Mouse (Mus musculus) right cerebral cortex, postnatal 14 days (tissue): ENCODE results near the gene Tex19.1.
"Not testable (repeated sequence)": the region's sequence is repeated elsewhere in the genome, so short reads cannot be mapped to it uniquely, and the experiment has no call there.

Experiments used
- DNase-seq: peaks from one replicate; pipeline ENCODE4 v3.0.0; 2022

Tex19.1 gene

DNA sequence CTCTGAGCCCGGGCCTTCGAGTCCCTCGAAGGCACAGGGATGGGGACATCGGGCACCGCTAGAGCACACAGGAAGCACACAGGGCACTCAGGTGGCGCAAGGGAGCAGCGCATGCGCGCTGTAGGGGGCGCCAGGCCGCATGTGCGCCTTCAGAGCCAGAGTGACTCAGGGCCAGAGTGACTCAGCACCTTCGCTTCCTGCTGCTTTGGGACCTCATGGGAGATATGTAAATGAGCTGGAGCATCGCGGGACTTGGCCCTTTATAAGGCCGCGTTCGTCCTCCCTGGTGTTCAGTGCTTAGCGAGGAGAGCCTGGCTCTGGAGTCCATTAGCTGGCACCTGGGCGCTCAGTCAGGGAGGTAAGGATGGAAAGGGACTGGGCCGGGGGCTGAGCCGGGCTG, at the start of gene Tex19.1:
TSS of gene Tex19.1 (plus strand) at position 279 of the 400 bp plus-strand sequence.
- no peak for DNase-seq

- no peak for DNase-seq
Measured at GRCm38 (mm10) chr11:121099762-121100161, 46.2 kb upstream of the Tex19.1 start.

DNA sequence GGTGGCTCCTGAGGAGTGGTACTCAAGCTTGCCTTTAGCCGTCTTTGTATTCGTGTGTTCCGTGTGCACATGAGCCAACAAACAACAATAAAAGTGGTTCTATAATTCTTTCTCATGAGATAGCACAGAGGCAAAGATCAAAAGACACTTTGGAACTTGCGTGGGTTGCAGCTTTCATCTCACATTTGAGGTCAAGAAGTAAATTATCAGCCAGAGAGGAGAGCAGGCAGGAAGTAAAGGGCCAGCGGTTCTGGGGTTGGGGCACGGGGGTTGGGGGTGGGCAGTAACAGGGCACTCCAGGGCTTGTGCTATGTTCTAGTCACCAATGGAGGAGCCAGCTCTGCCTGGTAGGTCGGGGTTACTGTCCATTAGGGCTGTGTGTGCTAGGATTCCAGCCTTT, 45.3 kb upstream of the Tex19.1 start:
- no peak for DNase-seq

DNA sequence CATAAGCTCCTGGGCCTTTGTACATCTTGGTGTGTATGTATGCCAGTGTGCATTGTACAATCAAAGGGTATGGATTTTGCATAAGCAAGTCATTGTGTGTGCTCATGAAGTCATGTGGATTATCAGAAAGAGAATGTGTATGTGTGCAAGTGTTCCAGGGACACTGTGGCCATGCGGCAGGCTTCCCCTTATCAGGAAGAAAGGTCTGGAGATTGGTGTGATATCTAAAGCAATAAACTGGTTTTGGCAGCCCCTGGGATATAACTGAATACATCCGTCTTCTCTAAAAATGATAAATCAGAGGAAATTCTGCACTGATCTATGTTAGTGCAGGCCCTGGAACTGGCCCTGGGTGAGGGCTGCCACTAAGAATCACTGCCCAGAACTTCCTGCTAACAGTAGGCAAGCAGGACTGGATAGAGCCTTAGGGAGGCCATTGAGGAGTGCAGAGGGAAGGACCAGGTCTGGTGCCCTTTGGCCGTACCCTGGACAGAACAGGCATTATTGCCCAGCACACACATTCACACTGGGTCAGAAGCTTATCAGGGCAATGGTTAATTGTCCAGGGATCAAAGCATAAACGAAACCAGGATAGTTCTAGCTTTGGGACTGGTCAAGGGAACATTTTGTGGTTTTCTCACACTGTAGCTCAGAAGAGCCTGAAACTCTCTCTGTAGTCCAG, 44.7 kb upstream of the Tex19.1 start:
- DNase-seq = no peak

- DNase-seq = not testable (repeated sequence)
Measured at GRCm38 (mm10) chr11:121107242-121107641, 38.7 kb upstream of the Tex19.1 start.

- no peak for DNase-seq
Measured at GRCm38 (mm10) chr11:121108061-121108460, 37.9 kb upstream of the Tex19.1 start.

DNA sequence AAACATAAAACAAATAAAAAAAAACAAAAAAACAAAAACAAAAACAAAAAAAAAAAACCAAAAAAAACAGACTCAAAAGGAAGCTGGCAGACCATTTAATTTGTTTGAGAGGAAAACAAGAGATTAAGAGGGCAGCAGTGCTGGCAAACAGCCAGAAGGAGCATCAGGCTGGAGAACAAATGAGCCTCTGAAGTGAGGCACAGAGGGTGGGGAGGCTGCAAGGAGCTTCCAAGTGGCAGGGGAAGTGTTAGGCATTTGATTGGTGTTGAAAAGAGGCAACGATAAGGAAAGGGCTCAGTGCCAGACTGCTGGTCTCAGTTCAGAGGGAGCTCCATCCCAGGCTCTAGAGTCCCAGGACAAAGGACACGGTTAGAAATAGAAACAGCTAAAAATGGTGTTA, 36.0 kb upstream of the Tex19.1 start:
- peak; percentile 32 for DNase-seq

DNA sequence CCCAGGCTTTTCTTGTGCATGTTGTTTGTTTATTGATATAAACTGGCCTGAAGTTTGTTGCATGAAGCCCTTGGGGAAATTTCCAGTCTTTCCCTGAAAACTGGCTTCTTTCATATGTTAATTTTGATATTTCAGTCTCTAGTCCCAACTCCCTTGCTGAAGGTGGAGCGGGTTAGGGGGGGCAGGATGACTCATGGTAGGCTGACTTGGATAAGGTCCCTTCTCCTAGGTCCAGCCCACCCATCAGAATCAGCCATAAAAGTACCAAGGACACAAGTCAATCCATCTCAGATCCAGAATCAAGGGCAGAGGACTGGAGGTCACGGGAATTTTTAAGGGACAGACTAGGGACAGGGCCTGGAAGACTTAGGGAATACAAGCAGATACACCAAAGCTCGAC, 34.9 kb upstream of the Tex19.1 start:
- no peak for DNase-seq

DNA sequence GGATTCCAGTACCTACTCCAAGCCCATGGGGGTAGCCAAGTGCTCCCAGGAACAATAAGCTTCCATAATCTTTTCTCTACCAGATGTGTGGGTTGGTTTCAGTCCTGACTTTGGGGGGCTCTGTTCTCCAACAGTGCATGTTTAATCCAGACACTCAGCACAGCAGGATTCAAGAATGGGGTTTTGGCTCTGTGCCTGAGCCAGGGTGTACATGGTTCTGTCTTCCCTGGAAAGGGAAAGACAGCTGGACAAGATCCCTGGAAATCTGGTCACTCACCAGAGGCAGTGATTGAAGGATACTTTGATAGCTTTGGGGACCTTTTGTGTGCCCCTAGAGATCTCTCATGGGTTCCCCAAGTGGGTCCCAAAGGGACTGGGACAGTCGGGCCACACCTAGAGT, 34.3 kb upstream of the Tex19.1 start:
- DNase-seq = no peak

DNA sequence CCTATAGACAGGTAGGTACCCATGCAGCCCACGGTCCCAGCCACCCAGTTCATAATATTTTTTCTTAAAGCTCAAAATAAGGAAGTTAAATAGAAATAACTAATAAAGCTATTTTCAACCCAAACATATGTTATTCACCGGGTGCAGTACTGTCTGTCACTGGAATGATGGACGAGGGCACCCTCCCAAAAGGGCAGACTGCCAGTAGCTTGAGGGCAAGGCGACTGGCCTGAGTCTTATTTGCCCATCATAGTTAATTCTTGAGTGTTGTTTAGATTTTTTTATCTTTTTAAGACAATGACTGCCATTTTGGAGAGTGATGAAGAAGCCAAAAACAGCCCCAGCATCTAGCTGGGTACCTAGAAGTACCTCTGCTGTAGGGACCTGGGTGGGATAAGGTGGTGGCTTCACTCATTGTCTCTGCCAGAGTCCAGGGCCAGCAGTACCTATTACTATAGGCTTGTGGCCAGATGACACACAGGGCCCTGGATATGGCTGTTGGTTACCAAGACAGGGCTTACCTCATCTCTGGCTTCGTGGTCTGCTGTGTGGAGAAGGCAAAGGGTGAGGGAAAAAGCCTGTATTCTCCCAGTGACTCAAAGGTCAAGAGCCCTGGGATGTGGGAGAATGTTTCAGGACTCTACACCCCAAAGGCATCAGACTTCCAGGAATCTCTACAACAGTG, 33.7 kb upstream of the Tex19.1 start:
- DNase-seq = no peak

- no peak for DNase-seq
Measured at GRCm38 (mm10) chr11:121118106-121118505, 27.8 kb upstream of the Tex19.1 start.

DNA sequence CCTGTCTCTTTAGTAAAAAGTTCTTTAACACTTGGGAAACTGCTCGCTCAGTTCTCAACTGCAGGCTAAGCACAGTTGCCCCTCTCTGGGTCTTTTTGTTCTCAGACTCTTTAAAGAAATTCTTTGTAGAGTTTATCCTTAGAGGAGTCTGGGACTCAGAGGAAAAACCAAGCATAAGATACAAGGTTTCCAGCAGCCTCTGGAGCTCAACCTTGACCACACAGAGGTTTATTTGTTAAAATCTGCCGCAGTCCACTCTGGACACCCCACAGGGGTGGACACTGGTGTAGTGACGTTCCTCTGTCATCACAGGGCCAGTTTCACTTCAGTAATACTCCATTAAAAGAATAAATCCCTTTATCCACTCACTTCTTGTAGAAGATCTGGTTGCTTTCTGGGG, 27.4 kb upstream of the Tex19.1 start, which contains the start of gene Tex19.2:
TSS of gene Tex19.2 (minus strand) at position 101 of the 400 bp plus-strand sequence.
- DNase-seq = no peak

- DNase-seq = no peak
Measured at GRCm38 (mm10) chr11:121121151-121121550, 24.8 kb upstream of the Tex19.1 start.

GRCm38 (mm10) chr11:121122024-121122670, 23.8 kb upstream of the Tex19.1 start:
- no peak for DNase-seq

DNA sequence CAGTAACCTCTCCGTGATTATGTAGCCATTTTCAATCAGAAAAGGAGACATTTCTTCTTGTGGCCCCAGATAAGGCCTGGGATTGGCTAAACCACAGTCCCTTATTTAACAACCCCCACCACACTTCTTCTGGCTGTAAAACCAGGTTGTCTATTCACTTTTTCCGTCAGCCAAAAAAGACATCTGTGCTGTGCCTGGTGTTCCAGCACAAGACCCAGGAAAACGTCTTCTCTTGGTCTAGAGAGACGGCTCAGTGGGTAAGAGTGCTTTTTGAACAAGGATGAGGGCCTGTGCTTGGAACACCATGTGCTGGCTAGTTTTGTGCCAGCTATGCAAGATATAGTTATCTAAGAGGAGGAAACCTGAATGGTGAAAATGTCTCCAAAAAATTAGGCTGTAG, 22.5 kb upstream of the Tex19.1 start:
- DNase-seq = no peak

DNA sequence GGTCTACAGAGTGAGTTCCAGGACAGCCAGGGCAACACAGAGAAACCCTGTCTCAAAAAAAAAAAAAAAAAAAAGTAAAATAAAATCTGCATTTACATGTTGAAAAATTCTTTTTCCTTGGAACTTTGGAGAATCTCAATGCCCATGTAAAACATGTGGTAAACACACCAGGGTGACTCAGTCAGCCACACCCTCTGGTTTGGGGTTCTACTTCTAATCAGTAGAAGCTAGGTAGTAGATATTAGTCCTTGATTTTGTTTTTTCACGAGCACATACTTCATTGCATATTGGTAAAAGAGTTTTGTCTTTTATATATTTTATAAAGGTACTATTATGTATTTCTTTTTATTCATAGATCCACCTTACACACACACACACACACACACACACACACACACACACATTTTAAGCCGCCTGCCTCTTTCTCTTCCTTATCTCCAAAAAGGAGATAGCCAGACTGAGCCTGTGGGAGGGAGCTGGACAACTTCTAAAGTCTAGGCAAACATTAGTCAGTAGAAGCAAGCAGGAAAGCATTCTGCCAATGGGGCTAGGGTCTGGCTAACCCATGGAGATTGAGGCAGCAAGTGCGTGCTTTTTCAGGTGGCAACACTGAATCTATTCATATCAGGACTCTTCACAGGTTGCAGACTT, 20.3 kb upstream of the Tex19.1 start:
- no peak for DNase-seq

DNA sequence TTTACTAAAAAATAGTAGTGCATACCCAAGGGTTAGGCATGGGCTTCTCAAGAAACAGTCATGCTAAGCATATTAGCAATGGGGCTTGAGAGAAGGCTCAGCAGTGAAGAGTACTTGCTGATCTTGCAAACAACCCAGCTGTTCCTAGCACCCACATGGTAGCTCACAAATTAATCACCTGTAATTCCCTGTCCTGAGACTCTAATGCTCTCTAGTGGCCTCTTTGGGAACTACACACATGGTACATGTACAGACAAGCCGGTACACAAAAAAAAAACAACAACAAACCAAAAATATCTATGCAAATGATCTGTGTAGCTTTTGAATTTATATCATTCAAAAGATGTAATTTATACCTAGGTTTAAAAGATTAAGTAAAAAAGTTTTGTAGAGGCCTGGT, 19.5 kb upstream of the Tex19.1 start:
- DNase-seq = no peak

- no peak for DNase-seq
Measured at GRCm38 (mm10) chr11:121127441-121127840, 18.5 kb upstream of the Tex19.1 start.

GRCm38 (mm10) chr11:121129616-121130015, 16.3 kb upstream of the Tex19.1 start:
- DNase-seq = no peak

DNA sequence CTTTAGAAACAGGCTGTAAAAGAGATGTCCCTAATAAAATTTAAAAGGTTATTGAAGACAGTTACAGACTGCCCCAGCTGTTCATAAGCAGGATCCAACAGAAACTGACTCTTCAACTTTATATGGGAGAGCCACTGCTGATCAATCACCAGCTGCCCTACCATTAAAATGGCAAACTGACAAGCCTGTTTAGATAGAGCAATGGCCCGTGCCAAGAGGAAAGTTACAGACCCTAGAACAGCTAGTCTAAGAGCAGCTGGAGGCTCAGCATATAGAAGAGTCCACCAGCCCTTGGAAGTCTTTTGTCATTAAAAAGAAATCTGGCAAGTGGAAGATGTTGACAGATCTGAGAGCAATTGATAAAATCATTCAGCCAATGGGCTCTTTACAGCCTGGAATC, 11.3 kb upstream of the Tex19.1 start:
- no peak for DNase-seq

DNA sequence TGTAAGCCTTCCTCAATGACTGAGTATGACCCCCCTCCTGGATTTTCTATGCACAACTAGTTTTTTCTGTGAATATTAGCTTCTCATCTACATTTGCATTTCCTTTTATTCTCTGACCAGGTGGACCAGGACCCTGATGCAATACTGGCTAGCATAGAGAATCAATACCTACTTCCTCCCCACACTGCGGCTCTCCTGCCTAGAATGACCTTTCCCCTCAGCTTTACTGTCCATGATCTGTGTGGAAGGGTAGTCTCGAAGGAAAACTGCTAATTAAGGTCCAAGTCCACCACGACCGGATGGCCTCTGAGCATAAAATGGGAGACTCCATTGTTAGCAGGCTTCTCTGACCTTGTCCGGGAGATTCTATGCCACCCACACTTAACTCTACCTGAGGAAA, 8.3 kb upstream of the Tex19.1 start:
- no peak for DNase-seq

GRCm38 (mm10) chr11:121138732-121139131, 7.2 kb upstream of the Tex19.1 start:
- no peak for DNase-seq

- no peak for DNase-seq
Measured at GRCm38 (mm10) chr11:121143325-121144015, 2.5 kb upstream of the Tex19.1 start.
